Mouse (Mus musculus): Measurements from ENCODE around the gene Rab8b.
"Not testable (repeated sequence)": the region's sequence is repeated elsewhere in the genome, so short reads cannot be mapped to it uniquely, and the experiment has no call there.

The Rab8b gene

GRCm38 (mm10) chr9:66892456-66892855 is 27.0 kb downstream of the Rab8b start:
- in situ Hi-C loops (cut with MboI; ENCODE audit: unreplicated experiment in 2 of 2), result not testable (repeated sequence)

GRCm38 (mm10) chr9:66887960-66888610 is 31.4 kb downstream of the Rab8b start:
- in situ Hi-C loops (cut with MboI; ENCODE audit: unreplicated experiment in 2 of 2), result no loop called here

- in situ Hi-C loops (cut with MboI; ENCODE audit: unreplicated experiment in 2 of 2), result no loop called here
These were observed 32.1 kb downstream of the Rab8b start for GRCm38 (mm10) chr9:66887301-66887902.

- in situ Hi-C loops (cut with MboI; ENCODE audit: unreplicated experiment in 2 of 2), result no loop called here
These were observed 32.7 kb downstream of the Rab8b start for GRCm38 (mm10) chr9:66886818-66887217.

DNA sequence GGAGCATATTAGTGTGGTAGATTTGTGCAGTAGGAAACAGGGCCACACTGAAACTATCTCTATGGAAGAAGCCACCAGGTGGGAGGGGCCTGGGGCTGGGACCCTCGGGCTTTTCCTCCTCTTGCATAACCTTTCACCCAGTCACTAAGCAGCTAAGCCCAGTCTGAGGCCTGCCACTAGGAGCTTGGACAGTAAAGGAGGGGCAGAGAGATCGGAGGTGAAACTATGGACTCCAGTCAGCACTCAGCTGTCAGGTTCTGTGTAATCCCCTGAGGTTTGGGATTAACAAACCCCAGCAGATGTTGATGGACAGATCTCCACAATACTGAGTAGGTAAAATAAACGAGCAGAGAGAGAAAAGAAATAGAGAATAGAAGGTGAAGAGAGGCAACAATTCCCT is 33.1 kb downstream of the Rab8b start:
- in situ Hi-C loops (cut with MboI; ENCODE audit: unreplicated experiment in 2 of 2), result no loop called here

GRCm38 (mm10) chr9:66884609-66885008 is 34.9 kb downstream of the Rab8b start:
- in situ Hi-C loops (cut with MboI; ENCODE audit: unreplicated experiment in 2 of 2), result no loop called here

DNA sequence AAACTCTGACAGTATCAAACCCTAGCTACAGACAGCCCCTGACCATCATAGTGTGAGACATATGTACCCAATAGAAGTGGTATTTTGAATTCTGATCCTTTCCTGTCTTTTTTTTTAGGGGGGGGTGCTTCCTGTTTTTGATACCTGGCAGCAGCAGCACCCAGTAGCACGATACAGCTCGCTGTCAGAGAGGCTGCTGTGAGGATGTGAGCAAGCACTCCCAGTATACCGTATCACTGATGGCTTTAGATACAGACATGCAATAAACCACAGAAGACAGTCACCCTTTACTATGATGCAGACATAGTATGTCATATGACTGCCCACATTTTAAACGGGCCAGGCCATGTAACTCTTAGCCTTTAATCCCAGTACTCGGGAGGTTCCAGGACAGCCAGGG is 36.0 kb downstream of the Rab8b start:
- in situ Hi-C loops (cut with MboI; ENCODE audit: unreplicated experiment in 2 of 2), result no loop called here

- in situ Hi-C loops (cut with MboI; ENCODE audit: unreplicated experiment in 2 of 2), result no loop called here
These were observed 37.1 kb downstream of the Rab8b start for GRCm38 (mm10) chr9:66882406-66882821.

DNA sequence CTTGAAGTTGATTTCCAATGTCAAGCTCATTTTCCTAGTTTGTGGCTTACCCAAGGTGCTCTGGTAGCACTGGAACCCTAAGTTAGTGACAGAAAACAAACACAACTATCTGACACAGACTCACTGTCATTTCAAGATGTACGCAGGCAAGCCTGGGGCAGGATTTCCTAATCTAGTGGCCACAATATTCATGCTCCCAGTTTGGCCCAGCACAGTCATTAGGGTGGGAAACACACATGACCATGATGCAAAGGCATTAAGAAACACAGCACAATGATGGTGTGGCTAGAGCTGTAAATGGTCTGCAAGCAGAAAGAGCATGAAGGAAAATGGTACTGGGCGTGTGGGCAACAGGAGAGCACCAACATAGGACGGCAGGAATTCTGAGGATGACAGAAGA is 37.6 kb downstream of the Rab8b start:
- in situ Hi-C loops (cut with MboI; ENCODE audit: unreplicated experiment in 2 of 2), result no loop called here

- in situ Hi-C loops (cut with MboI; ENCODE audit: unreplicated experiment in 2 of 2), result no loop called here
These were observed 38.7 kb downstream of the Rab8b start for GRCm38 (mm10) chr9:66880752-66881151.

DNA sequence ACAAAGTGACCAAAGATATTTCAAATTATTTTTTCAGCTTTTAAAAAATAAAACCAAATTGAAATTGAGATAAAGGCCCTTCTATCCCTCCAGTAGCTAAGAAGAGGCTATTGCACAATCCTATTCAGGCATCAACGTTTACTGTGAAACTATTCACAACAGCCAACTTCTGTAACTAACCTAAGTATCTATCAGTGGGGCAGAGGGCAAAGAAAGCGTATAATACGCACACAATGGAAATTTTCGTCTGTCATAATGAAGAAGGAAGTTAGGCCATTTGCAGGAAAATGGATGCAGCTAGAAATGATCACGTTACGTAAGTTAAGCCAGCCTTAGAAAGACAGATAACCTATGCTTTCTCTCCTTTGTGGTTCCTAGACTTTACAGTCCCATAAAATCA is 40.0 kb downstream of the Rab8b start:
- in situ Hi-C loops (cut with MboI; ENCODE audit: unreplicated experiment in 2 of 2), result no loop called here

DNA sequence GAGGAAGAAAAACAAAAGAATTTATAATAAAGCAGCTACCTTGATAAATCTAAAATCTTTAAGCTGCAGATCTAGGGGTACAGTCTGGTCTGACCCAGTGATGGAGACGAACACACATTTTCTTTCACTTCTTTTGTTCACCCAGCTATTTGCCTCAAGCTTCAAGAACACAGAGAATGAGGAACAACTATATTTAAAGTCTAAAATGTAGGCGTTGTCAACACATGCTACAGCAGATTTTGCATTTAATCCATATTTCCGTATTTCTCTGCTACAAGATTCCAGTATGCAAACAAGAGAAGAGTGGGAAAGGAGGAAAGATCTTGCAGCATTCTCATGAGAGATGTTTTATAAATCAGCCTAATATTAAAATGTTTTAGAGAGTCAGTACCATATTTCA is 40.6 kb downstream of the Rab8b start:
- in situ Hi-C loops (cut with MboI; ENCODE audit: unreplicated experiment in 2 of 2), result no loop called here

- in situ Hi-C loops (cut with MboI; ENCODE audit: unreplicated experiment in 2 of 2), result no loop called here
These were observed 42.9 kb downstream of the Rab8b start for GRCm38 (mm10) chr9:66876577-66876976.

- in situ Hi-C loops (cut with MboI; ENCODE audit: unreplicated experiment in 2 of 2), result no loop called here
These were observed 45.2 kb downstream of the Rab8b start for GRCm38 (mm10) chr9:66874297-66874696.

GRCm38 (mm10) chr9:66873531-66873930 is 46.0 kb downstream of the Rab8b start:
- in situ Hi-C loops (cut with MboI; ENCODE audit: unreplicated experiment in 2 of 2), result no loop called here

DNA sequence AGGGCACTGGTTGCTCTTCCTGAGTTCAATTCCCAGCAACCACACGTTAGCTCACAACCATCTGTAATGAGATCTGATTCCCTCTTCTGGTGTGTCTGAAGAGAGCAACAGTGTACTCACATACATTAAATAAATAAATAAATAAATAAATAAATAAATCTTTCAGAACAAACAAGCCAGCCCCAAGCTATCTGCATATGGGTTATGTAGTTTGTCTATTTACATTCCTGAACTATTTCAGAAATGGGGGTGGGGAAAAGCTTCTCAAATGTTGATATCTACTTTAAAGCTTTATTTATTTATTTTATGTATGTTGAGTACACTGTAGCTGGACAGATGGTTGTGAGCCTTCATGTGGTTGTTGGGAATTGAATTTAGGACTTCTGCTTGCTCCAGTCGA is 46.5 kb downstream of the Rab8b start:
- in situ Hi-C loops (cut with MboI; ENCODE audit: unreplicated experiment in 2 of 2), result not testable (repeated sequence)

DNA sequence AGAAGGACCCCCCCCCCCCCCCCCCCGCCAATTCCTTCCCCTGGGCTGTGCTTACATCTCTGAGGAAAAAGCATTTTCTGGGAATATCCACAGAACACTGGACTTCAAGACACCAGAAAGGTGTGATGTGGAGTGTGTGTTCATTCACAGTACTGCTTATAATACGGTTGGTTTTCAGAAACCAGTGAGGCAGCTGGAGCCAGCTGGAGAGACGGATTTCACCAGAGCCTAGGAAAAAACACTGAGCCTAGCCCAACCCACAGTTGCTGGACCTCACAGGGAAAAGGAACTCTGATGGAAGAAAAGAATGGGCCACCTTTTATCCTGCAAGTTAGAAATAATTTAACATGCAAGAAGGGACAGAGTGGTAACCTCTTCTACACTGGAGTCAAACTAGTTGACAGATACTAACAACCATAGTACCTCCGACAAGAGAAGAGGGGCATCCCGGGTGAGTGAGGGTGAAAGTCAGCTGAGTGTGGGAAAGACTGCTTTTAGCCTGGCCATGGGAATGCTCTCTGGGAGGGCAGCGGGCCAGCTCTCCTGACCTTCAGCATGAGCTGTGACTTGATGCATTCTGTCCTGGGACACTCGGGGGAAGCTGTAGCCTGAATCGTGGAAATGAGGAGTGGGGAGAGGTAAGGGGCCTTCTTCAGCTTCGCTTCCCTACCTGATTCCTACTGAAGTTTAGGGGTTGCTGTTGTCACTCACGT is 47.3 kb downstream of the Rab8b start:
- in situ Hi-C loops (cut with MboI; ENCODE audit: unreplicated experiment in 2 of 2), result no loop called here

DNA sequence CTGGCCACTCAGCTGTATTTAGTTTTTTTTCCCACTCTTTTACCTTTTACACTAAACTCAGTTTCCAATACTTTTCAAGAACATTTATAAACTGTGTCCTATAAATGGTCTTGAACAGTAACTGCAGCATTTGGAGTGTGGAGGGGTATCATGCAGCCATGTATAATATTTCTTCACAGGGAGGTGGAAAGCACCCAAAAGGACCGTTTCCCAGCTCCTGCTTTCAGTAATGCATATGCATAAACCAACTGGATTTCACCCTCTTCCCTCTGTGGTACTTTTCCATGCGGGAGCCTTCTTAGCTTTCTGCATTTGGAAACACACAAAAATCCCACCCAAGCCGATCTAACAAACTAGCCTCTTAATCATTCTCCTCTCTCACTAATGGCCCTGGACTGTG is 54.8 kb downstream of the Rab8b start:
- in situ Hi-C loops (cut with MboI; ENCODE audit: unreplicated experiment in 2 of 2), result no loop called here

DNA sequence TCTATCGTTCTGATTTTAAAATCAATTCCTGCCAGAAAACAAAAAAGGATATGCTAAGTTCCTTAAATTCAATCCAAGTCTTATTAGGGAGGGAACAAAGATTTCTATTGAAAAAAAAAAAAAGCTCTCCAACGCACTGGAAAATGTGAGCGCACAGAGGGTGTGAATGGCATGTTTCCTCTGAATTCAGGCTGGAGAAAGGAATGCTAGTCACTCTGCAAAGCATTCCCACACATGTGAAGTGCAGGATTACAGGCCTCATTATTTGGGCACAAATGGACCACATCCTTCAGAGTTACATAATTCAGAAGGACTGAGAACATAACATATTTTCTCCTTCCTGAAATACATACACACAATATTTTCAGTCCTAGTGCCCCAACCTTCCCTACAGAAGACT is 56.0 kb downstream of the Rab8b start:
- in situ Hi-C loops (cut with MboI; ENCODE audit: unreplicated experiment in 2 of 2), result no loop called here

DNA sequence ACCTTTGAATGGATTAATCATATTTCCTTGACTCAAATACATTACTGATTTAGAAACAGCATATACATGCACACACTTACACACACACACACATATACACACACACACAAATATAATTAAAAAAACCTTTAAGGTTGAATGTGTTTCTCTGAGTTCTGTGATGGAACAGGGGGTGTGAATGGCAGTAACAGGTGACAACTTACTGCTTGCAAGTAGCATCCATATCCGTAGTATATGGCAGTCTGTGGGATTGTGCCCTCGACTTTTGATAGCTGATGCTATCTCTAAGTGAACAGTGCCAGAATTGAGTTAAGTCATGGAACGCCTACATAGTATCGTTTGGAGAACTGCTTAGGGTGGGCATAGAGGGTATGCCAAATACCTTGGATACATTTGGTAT is 57.3 kb downstream of the Rab8b start:
- in situ Hi-C loops (cut with MboI; ENCODE audit: unreplicated experiment in 2 of 2), result no loop called here

DNA sequence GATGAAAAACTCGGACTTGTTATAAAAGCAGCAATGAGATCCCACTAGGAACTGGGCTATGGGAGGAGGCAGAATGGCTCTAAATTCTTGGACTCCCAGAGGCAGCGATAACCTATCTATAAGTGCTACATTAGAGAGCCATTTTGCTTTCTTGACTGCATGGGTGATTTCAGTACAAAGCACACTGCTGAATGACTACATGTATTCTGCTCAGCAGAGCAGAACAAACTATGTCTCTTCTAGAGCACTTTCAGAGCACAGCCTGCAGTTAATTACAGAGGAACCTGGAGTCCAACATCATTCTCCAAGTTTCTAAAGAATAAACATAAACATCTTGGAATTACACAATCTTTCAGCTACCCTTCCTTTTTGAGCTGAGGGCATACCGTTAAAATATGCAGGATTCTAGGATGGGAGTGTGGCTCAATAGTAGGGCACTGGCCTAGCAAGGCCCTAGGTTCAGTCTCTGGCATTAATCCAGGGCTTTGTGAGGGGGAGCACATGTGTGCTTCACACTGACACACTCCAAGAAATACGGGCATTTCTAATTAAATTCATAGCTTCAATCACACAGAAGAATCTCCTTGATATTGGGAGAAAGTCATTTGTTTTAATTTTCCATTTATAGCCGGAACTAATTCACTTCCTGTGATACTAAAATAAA is 58.3 kb downstream of the Rab8b start:
- in situ Hi-C loops (cut with MboI; ENCODE audit: unreplicated experiment in 2 of 2), result no loop called here

DNA sequence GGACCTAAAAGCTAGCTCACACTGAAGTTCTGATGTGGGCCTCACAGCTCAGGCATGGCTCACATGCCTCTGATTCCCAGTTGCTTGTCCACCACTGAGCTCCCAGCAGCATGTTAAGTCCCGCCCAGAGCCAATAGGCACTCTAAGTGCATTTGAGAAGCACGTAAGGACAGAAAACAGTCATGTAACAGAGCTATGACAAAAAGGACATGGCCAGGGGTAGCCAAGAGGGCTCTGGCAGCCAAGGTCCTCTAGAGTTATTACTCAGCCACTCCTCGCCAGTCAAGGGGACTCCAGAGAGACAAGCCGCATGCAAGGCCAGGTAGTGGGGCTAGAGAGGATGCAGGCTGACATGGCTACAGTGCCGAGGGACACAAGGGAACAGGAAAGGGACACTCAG is 60.0 kb downstream of the Rab8b start:
- in situ Hi-C loops (cut with MboI; ENCODE audit: unreplicated experiment in 2 of 2), result no loop called here
